Mouse (Mus musculus) E14TG2a.4 (cell line): ENCODE measurements around the gene Cblb.

Experiments
- CTCF ChIP-seq: conservative IDR thresholded peaks from 2 replicates; pipeline ENCODE4 v1.5.1; 2014; ENCODE audit warnings: low read length
- POU5F1 ChIP-seq: IDR thresholded peaks from 2 replicates; pipeline ENCODE4 v1.6.1; 2014; ENCODE audit warnings: low read length, borderline replicate concordance

GRCm38 (mm10) chr16:52043380-52044117 lies 12.5 kb downstream of the Cblb start:
- no peak for TF ChIP-seq CTCF
- TF ChIP-seq POU5F1: no peak
